1 mouse cellular context compared by ENCODE assay signal in genomic region chr11:62223962-62224361, GRCm38 (mm10).
TF ChIP-seq lines count a peak whose summit lies in the region.

No protein-coding gene starts in this region.

TF ChIP-seq in CH12.LX, 34 proteins besides CTCF, POLR2A, EP300 and RAD21 (continued from another document):
- TF ChIP-seq POLR2AphosphoS2 (IDR thresholded peaks at IDR 0.05; ENCODE audit: low read depth, low read length) (no peak), NRF1 (IDR thresholded peaks at IDR 0.05; ENCODE audit: low read depth, low read length) (no peak), USF2 (conservative IDR thresholded peaks at IDR 0.05; ENCODE audit: low read depth, low read length) (0 out of 2 replicates have a peak, but pooled peaks have one; percentile 15), MAX (IDR thresholded peaks at IDR 0.05; ENCODE audit: low read length) (peak; percentile 85), ELF1 (IDR thresholded peaks at IDR 0.05; ENCODE audit: low read depth, low read length) (no peak), SIN3A (IDR thresholded peaks at IDR 0.05; ENCODE audit: low read length) (no peak; the same call in 1 of the 2 replicates), GABPA (IDR thresholded peaks at IDR 0.05; ENCODE audit: insufficient replicate concordance, low read depth, low read length) (no peak), UBTF (IDR thresholded peaks at IDR 0.05; ENCODE audit: low read depth, low read length) (0 out of 2 replicates have a peak, but pooled peaks have one; percentile 55), CHD2 (IDR thresholded peaks at IDR 0.05; ENCODE audit: low read length) (no peak), ETS1 (conservative IDR thresholded peaks at IDR 0.05; ENCODE audit: low read depth, low read length) (0 out of 2 replicates have a peak, but pooled peaks have one; percentile 19), IRF4 (IDR thresholded peaks at IDR 0.05; ENCODE audit: low read depth, low read length) (peak; percentile 59; the same call in 1 of the 2 replicates), TBP (conservative IDR thresholded peaks at IDR 0.05; ENCODE audit: low read depth, low read length) (no peak), MEF2A (IDR thresholded peaks at IDR 0.05; ENCODE audit: borderline replicate concordance, low read depth, low read length) (no peak), ZNF384 (IDR thresholded peaks at IDR 0.05; ENCODE audit: low read depth, low read length) (no peak), ZKSCAN1 (IDR thresholded peaks at IDR 0.05; ENCODE audit: borderline replicate concordance, low read depth, low read length) (no peak), HCFC1 (IDR thresholded peaks at IDR 0.05; ENCODE audit: low read depth, low read length) (no peak)
